Mouse (Mus musculus) gonadal fat pad, adult 2 months (tissue): ENCODE data around the gene Lrrc43. TPM values are rescaled to one million over a fixed set of nuclear protein-coding genes. Genes with fewer than 3 reads are reported as not detected.
A peak's percentile ranks its signal among the peaks of the same experiment; 100 is the strongest.

Experiments
- DNase-seq: peaks from one replicate; pipeline ENCODE4 v3.0.0-alpha.2; 2012; ENCODE audit warnings: low read depth
- polyA plus RNA-seq: library from polyadenylated mRNA; depleted of rRNA; stranded (reverse); fragments of >200 nt; gene quantifications from 2 replicates; pipeline ENCODE4 v1.2.3, GENCODE M21; 2012; rRNA removed

The Lrrc43 gene
- polyA plus RNA-seq, 1 experiment: 0.53 TPM

DNA sequence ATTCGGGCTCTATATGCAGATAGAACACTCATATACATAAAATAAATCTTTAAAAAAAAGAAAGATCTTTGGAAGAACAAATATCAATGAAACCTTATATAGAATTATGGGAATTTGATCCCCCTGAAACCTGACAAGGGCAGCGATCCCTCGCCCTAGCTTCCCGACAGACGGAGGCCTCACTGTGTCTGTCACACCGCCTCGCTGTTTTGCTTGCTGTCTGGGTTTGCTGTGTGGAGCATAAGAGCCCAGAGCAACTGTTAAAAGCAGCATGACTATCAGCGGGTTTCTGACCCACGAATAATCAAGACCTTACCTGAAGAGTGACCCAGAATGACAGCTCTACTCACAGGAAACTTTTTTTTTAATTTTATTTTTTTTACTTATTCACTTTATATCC, 31.6 kb downstream of the Lrrc43 start:
- DNase-seq: no peak

DNA sequence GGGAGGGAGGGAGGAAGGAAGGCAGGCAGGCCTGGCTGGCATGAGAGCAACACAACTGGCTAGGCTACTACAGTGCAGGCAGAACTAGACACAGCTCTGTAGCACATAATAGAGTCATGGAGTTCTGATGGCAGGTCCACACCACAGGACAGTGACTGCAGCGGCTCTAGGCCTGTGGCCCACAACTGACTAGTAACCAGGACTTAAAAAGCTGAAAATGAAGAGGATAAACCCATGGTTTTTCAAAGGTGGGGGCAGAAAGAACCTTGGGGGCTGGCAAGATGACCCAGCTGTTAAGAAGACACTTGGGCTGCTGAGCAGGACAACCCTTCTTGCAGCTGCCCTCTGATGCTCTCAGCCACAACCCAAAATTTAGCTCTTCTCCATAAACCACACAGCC, 32.5 kb downstream of the Lrrc43 start:
- DNase-seq: no peak

DNA sequence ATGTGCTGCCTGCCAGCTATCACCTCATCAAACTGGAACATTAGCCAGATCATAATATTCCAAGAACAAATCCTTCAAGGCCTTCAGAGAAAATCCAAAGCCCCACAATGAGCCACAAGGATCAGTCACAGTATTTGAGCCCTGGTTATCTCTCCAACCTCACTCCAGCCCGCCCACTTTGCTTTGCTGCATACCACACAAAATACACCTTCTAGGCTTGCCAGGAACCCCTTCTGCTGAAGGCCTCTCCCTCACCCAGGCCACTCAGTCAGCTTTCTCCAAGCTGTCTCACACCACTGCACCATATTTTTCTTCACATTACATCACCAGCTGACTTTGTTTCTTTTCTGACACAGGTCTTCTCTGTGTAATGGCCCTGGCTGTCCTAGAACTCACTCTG, 33.1 kb downstream of the Lrrc43 start:
- DNase-seq: no peak

DNA sequence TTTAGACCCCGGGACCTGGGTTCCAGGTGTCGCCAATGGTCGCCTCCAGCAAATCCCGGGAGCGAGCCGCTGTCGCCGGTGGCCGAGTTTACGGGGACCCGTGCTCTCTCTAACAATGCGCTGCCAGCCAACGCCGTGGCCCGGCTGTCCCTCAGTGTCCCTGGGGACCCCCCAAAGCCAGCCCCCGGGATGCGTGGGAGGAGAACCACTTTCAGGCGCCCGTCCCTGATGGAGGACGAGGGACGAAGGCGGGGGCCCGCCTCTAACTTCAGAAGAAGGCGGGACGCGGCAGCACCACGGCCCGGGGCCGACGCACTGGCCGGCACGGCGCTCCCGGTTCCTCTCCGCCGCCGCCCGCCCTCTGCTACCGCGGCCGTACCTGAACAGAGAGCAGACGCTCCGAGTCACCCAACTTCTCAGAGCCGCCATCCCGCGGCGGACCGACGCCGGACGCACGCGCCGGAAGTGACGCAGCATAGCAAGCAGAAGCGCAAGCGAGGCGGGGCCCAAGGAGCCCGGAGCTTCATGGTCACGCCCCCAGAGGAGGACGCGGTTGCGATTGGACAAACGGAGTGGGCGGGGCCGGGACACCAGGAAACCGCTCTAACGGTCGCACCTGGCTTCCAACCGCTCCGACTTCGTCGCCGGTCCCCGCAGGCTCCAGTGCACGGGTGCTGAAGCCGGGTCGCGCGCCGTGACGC, 34.7 kb downstream of the Lrrc43 start, which contains the start of gene Diablo:
Diablo (minus strand) TSS at position 485 of the 701 bp plus-strand sequence.
- peak; percentile 59 for DNase-seq

DNA sequence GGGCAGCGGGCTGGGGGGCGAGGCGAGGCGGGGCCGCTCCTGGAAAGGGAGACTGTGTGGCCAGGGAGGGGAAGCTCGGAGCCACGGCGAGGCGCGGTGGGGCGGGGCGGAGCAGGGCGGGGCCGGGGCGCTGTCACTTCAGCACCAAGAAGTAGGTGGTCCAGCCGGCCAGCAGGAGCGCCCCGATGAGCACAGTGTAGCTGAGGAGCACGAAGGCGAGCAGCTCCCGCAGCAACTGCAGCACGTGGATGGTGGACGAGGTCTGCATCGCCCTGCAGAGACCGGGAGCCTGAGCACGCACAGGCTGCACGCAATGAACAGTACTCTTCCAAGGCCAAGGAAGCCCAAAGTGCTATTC, 35.3 kb downstream of the Lrrc43 start:
- DNase-seq: no peak

DNA sequence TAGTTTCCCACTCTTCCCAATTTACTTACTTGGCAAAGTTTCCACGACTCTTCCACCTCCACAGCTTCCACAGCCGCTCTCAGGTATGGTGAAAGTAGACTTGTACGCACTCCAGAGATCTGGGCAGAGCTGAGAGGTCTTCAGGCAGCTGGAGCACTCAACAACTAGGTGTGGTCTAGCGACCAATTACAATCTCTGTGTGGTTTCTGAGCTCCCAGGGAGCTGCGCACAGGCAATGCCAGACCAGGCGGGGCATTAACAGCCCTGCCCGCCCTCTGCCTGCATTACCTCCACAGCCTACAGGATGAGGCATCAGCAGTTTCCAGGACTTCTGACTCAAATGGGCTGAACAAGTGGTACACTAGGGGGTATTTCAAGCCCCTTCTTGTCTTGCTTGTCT, 36.2 kb downstream of the Lrrc43 start, which contains the start of gene Gm49027:
Gm49027 (minus strand) TSS at position 208 of the 400 bp plus-strand sequence.
- DNase-seq: no peak

DNA sequence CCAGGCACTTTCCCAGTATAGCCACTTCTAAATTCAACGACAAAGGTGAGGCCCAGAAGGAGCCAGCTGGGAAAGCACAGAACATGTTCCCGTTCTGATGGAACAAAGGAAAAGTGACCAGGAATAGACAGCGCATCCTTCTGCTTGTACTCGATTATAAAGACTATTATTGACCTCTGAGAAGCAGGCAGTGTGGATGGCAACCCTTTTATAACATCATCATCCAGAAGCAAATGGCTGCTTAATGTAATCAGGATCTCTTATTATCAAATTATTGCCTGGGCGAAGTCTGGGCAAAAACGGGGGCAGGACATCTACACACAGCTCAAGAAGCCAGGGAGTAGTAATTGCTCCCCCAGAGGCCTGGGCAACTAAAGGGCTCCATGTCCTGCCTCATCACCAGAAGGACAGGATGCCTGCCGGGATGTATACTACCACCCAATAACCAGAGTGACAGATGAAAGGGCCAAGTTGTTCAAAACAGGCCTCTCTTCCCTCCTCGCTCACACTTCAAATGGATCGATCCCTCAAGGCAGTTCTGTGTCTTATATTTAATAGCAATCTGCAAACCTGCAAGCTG, 36.9 kb downstream of the Lrrc43 start:
- no peak for DNase-seq

DNA sequence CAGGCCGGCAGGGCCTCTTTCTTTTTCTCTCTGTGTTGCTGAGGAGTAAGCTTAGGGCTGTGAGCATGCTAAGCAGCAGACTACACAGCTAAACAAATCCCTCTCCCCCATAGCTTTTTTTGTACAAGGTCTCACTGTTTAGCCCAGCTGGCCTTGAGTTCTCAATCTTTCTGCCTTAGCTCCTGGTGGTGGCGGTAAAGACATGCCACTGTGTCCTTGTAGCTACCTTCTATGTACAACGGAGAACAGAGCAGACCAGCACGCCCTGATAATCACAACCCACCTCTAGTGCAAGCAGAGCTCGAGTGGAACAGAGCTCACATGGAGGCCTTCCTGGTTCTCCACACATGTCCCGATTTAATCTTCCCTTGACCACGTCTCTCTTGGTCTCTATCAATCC, 39.5 kb downstream of the Lrrc43 start:
- DNase-seq: no peak

DNA sequence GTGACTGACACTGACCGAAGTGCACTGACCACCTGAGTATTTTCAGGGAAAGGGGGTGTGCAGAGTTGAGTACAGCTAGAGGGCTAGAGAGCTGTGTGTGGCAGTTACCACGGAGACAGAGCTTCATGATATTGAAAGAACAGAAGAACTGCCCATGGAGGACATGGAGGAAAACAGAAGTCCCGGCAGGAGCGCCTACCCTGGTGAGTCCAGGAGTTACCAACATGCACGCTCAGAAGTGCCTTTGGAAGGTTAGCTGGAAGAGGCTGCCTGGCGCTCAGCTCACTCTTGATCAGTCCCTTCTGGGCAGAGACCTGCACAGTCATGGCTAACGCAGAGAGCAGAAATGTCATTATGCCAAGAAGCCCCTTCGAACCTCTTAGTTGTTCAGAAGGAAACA, 41.0 kb downstream of the Lrrc43 start:
- DNase-seq: no peak

DNA sequence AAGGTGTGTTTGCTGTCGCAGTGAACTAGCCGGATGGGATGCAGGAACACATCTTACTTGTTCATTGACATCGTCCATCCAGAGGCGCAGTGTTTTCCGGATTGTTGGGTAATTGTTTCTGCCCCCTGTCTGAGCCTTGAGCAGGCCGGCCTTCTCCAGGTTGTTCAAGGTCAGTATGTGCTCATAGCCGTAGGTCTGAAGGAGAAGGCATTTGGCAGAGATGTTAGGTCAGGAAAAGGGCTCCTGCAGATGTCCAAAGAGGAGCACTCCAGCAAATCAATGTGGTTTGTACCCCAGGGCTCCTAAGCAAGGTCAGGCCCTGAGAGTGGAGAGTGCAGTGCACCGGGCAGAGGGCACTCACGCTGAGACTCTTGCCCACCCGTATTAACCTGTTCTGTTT, 44.7 kb downstream of the Lrrc43 start:
- DNase-seq: no peak

DNA sequence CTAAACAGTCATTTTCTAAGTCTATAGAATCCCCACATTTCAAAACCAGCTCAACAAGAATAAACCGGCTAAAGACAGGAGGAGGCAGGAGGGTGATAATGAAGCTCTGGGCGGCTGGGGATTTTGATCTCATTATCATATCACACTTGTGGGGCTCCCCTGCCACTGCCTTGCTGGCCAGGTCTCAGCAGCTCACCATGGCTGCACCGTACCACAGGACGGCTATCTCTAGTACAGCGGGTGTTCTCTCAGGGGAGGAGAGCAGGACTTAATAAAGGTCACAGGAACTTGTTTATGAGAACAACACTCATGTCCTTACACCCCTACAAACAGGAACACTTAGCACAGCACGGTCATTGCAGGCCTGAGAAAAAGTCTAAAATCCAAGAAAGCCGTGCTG, 66.6 kb downstream of the Lrrc43 start:
- DNase-seq: no peak

DNA sequence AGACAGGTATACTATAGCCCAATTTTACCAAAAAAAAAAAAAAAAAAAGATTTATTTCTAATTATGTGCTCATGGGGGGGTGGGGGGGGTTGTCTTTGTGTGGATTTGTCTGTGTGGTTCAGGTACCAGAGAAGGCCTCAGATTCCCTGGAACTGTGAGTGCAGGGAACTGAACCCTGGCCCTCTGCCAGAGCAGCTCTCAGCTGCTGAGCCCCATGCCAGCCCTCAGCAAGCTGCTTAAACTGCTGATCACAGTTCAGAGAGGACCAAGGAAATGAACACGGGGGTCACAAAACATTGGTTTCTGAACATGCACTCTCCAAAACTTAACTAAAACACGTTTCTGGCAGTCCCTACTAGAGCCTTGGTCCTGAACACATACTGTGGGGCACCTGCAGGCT, 67.3 kb downstream of the Lrrc43 start:
- DNase-seq: no peak

Other genes starting within 250 kb of the Lrrc43 start
- gene Wdr66, start 237.2 kb upstream of the Lrrc43 start, polyA plus RNA-seq: 2.5 and 3.0 TPM in 2 replicates
- gene Bcl7a, start 145.5 kb upstream of the Lrrc43 start, polyA plus RNA-seq: 10.2 and 14.7 TPM in 2 replicates
- gene Mlxip, start 94.5 kb upstream of the Lrrc43 start, polyA plus RNA-seq: 33.4 and 37.9 TPM in 2 replicates
- gene Il31, start 184 bp downstream of the Lrrc43 start, polyA plus RNA-seq: not detected in 2 replicates
- gene B3gnt4, start 21.2 kb downstream of the Lrrc43 start, polyA plus RNA-seq: 0.41 and 0.42 TPM in 2 replicates
- 51.5 and 65.9 TPM in 2 replicates for gene Diablo, start 34.9 kb downstream of the Lrrc43 start, polyA plus RNA-seq
- 0.53 and 1.4 TPM in 2 replicates for gene Gm49027, start 36.2 kb downstream of the Lrrc43 start, polyA plus RNA-seq
- 20.7 and 22.1 TPM in 2 replicates for gene Vps33a, start 83.7 kb downstream of the Lrrc43 start, polyA plus RNA-seq
- 20.2 and 23.4 TPM in 2 replicates for gene Clip1, start 195.3 kb downstream of the Lrrc43 start, polyA plus RNA-seq
- gene Zcchc8, start 231.8 kb downstream of the Lrrc43 start, polyA plus RNA-seq: 17.4 and 19.4 TPM in 2 replicates